Mouse (Mus musculus) embryo, embryonic 9.5 days (tissue): ENCODE data around the gene Dnajc17.
A peak's percentile ranks its signal among the peaks of the same experiment; 100 is the strongest.

Experiments
- DNase-seq: peaks from one replicate; pipeline ENCODE4 v3.0.0-alpha.2; 2017; ENCODE audit errors: extremely low spot score

The Dnajc17 gene

DNA sequence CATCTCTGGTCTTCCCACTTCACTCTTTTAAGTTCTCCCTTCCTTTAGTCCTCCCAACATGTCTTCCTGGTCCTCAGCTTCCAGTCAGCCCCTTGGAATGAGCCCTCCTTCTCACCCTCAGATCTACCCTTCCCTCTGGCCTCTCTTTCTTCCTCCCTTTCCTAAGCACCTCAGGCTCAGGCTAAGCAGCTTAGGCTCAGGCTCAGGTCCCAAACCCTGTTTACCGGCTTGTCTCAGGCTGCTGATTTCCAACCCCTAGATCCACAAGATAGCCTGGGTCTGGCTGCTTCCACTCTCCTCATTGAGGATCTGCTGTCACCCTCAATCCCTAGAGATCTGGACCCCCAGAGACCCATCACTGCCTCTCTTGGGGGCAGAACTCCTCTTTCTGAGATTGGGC lies 10.5 kb downstream of the Dnajc17 start:
- DNase-seq: no peak

GRCm38 (mm10) chr2:119197493-119197892 lies 11.1 kb downstream of the Dnajc17 start:
- no peak for DNase-seq

DNA sequence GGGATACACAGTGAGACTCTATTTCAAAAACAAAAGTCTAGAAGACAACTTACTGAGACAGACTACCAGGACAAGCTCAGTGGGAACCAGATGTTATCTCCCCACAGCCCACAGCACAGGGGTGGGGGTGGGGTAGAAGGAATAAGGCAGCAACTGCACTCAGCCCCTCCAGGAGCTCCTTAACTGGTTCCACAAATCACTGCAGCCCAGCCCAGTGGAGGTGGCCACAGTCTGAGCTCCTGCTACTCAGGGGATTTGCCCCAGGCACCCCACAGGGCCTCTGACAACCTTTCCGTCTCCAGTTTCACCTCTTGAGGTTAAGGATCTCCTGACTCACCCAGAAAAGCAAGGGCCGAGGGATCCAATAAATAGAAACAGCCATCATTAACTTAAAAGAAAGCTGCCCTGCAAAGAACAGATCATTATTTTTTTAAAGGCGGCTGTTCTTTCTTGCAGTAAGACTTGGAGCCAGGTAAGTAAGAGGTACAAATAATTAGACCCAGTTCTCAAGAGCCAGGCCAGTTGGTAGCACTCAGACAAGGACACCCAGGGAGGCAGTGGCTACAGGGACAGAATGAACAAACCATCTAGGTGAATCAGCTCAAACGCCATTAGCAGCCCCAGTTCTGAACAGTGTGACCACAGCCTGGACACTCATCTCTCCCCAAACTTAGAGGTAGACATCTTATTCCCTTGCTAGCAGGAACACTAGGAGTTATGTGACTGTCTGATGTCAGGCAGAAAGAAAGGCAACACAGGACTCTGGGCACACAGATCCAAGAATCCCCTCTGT lies 12.1 kb downstream of the Dnajc17 start:
- DNase-seq: no peak

DNA sequence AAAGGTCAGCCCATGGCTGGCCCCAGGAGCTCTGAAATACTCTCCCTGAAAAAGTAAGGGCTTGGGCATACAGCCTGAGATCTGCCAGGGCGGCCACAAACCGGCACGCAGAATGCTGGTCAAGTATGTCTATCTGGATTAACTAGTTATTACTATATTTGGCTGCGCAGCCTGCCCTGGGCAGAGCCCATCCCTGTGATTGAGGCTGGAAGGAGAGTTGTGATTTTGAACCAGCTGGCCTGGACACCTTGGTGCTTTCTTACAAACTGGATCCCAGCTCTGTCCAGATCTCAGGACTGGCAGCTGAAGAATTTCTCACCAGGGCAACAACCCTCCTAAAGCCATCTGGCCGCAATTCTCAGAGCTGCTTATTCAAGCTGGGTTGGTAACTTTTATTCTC lies 14.5 kb downstream of the Dnajc17 start:
- DNase-seq: no peak

DNA sequence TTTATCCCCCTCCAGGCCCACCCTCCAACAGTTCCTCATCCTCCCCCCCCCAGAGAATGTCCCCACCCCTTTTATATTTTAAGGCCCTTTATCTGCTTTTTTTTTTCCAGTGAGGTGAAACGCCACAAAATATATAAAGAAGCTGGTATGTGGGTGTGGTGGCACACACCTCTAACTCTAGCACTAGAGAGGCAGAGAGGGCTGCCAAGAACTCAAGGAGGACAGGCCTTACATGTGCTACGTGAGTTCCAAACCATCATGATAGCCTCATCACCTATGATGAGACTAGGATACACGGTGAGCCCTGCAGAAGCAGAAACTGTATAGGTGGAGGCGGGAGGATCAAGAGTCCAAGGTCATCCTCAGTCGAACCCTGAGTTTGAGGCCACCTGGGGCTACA lies 17.6 kb downstream of the Dnajc17 start:
- DNase-seq: no peak

- DNase-seq: peak; percentile 85
These were observed 19.4 kb downstream of the Dnajc17 start for GRCm38 (mm10) chr2:119189029-119189710.

DNA sequence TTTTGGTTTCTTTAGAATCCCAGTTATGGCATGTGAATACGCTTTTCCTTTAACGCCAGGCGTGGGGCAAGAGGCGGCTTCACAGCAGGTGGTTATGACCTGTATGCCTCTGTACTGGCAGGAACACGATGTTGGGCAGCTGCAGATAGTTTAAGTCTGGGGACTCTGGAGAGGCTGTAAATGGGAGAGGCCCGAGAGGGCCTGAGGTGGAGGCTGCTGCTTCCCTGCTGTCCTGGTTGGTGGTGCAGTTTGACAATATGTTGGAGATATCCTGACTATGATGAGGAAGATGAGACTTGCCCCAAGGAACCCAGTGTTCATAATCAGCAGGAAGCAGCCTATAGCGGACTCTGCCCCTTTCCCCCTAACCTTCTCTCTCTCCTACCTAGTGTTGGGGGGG lies 25.7 kb downstream of the Dnajc17 start:
- no peak for DNase-seq

GRCm38 (mm10) chr2:119177384-119177939 lies 31.1 kb downstream of the Dnajc17 start:
- DNase-seq: no peak

DNA sequence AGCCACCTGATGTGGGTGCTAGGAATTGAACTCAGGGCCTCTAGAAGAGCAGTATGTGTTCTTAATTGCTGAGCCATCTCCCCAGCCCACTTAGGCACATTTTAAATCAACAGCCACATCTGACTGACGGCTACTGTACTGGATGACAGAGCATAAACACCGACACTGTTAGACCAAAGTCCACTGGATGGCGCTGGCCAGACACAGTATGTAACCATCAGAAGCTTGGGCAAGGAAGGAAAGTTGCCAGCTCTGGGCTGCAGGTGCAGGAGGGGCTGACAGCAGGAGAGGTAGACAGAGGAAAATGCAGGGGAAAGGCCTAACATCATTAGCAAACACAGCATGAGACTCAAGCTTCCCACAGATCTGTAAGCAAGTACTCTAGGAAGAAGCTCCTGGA lies 31.8 kb downstream of the Dnajc17 start:
- DNase-seq: no peak

DNA sequence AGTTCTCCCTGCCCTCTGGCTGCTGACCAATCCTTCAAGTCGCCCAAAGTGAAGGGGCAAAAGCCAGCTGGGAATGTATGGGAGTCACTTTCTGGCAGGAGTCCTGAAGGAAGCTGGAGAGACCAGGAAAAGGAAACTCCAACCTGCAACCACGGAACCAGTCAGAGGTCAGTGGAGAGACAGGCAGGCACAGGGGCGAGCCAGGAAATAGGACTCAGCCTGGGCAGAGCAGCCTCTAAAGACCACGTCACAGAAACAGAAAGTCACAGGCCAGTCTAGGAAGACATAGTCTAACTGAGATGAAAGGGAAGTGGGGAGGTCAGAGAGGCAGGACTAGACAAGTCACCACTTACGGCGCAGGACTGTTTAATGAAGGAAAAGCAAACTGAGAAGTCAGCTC lies 33.0 kb downstream of the Dnajc17 start:
- no peak for DNase-seq

- DNase-seq: no peak
These were observed 33.7 kb downstream of the Dnajc17 start for GRCm38 (mm10) chr2:119174866-119175265.

DNA sequence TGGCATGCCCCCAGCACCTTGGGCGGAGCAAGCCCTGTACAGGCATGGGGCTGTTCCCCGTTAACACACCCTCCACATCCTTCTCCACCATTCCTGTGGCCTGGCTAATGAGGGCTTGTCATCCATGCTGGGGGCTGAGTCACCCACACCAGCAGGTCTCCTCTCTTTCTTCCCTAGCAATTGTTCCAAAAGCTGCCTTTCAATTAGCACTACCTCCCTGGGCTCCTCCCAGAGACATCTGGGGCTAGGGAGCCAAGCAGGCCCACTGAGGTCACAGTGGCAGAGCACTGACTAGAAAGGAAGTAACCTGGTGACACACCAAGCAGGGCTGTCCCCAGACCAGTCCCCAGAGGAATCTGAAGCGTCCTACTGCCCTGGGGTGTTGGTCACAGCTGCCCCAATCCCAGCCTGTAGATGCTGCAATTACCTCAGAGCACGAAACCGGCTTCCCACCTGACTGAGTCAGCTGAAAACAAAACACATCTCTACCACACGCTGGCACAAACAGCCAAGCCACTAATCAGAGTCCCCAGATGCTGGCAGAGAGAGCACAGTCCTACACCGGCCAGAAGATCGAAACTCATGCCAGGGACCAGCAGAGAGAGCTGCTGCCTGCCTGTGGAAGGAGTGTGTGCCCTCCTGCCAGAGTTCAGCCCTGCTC lies 34.5 kb downstream of the Dnajc17 start, which contains the start of gene Gm14137:
Gm14137 (plus strand) TSS at position 519 of the 661 bp plus-strand sequence.
- no peak for DNase-seq

- peak; percentile 49 for DNase-seq
These were observed 35.6 kb downstream of the Dnajc17 start for GRCm38 (mm10) chr2:119172862-119173576.

DNA sequence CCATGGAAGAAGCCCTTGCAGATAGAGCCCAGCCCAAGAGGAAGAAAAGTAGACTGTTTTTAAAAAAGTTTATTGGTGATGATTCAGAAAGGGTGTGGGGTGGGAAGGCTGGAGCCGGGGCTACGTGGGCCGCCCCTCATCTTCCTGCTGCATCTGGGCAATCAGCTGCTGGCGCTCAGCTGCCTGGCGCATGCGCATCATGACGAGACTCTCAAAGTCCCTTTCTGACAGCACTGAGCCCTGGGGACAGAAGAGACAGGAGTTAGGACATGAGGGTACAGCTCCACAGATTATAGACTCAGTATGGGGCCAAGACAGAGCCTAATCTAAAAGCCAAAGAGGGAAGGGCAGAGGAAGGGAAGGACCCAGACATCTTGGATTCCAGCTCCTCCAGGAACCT lies 36.1 kb downstream of the Dnajc17 start:
- DNase-seq: no peak

- no peak for DNase-seq
These were observed 37.0 kb downstream of the Dnajc17 start for GRCm38 (mm10) chr2:119171574-119171973.

- no peak for DNase-seq
These were observed 38.3 kb downstream of the Dnajc17 start for GRCm38 (mm10) chr2:119170282-119170681.

DNA sequence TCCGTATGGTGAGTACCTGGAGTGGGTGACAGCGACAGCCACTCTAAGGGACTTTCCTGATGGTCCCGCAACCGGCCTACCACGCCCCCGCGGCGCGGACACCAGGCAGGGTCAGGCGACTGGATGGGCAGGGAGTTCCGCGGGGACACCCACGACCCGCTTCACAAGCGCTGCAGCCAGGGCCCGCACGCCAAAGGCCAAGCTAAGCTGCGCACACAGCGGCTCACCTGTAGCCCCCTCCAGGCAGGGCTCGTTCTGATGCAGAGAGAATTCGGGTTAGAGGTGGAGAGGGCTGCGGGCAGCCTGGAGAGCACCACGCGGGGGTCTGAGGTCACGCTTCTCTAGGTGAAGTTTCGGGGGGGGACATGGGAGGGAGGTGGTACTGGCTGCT lies 40.7 kb downstream of the Dnajc17 start:
- DNase-seq: no peak

DNA sequence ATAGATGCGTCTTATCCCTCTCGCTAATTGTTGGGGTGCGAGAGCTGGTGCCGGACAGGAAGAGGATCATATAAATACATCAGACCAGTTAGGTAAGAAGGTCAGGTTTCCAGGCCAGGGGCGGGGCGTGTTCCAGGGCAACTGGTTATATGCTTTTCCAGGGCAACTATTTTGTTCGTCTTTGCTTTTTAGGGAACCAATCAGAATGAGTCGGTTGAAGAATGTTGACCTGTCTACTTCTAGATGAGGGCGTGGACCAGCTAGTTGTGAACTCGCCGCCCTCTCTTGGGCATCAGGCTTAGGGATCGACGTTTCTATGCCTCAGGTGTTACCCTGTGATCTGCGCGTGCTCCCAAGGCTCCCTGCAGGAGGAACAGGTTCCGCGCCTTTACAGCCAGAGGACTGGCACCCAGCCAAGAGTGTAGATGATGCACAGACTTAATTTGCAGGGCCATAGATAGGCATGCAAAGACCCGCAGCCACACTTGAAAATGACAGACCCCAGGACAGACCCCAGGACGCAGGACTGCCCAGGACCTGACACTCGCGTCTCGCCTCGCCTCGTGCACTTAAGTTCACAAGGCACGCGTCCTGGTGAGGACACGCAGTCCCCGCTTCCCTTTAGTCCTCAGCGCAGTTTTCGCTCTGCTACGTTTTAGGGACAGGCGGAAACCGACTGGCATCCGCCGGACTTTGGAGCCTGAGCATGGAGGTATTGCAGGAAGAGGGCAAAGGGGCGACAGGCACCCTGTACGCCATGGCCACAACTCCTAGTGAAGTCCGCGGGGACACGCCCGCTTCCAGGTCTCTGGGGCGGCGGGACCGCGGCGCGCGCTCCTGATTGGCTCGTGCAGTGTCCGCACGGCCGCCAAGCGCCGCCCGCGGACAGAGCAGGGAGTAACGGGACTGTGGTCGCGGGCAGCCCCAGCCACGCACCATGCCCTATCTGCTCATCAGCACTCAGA lies 41.4 kb downstream of the Dnajc17 start, which contains the start of gene Gchfr:
Gchfr (plus strand) TSS at position 873 of the 965 bp plus-strand sequence.
- DNase-seq: peak; percentile 65

DNA sequence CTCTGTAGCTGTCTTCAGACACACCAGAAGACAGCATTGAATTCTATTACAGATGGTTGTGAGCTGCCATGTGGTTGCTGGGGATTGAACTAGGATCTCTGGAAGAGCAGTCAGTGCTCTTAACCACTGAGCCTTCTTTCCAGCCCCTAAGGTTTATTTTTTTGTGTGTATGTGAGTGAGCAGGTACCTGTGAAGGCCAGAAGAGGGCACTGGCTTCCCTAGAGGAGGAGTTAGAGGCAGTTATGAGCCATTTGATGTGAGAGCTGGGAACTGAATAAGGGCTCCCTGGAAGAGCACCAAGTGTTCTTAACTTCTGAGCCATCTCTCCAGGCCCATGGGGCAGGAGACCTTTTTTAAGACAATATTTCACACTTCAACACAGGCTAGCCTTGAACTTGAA lies 43.2 kb downstream of the Dnajc17 start:
- DNase-seq: no peak

- no peak for DNase-seq
These were observed 44.6 kb downstream of the Dnajc17 start for GRCm38 (mm10) chr2:119163999-119164398.
